Mouse (Mus musculus) neural tube, embryonic 14.5 days (tissue): ENCODE data around the gene Vac14. TPM values are rescaled to one million over a fixed set of nuclear protein-coding genes. Genes with fewer than 3 reads are reported as not detected.

Source experiments
- ATAC-seq: fragments of 200-750 bp; cut with Nextera tagmentation; 2 replicates; pipeline ENCODE4 v1.8.0; 2017; ENCODE audit warnings: low read depth, mild to moderate bottlenecking, moderate TSS enrichment, moderate library complexity
- H3K27ac ChIP-seq: fragments of 300-500 bp; sonication (generic); 2 replicates; pipeline ENCODE4 v1.5.1; 2014; ENCODE audit warnings: low read depth, mild to moderate bottlenecking, control low read depth, low read length, moderate library complexity, mixed read lengths
- H3K27me3 ChIP-seq: fragments of 300-500 bp; sonication (generic); 2 replicates; pipeline ENCODE4 v1.6.1; 2014; ENCODE audit warnings: low read length; ENCODE audit not compliant: control insufficient read depth, insufficient read depth
- H3K36me3 ChIP-seq: fragments of 300-500 bp; sonication (generic); 2 replicates; pipeline ENCODE4 v1.6.1; 2014; ENCODE audit warnings: low read length, mixed read lengths; ENCODE audit not compliant: control insufficient read depth, insufficient read depth
- H3K4me1 ChIP-seq: fragments of 300-500 bp; sonication (generic); 2 replicates; pipeline ENCODE4 v1.6.1; 2014; ENCODE audit warnings: low read length; ENCODE audit not compliant: control insufficient read depth, insufficient read depth
- H3K4me2 ChIP-seq: fragments of 300-500 bp; sonication (generic); 2 replicates; pipeline ENCODE4 v1.6.1; 2014; ENCODE audit warnings: mild to moderate bottlenecking, low read depth, low read length, control low read depth
- H3K4me3 ChIP-seq: fragments of 300-500 bp; sonication (generic); 2 replicates; pipeline ENCODE4 v1.5.1; 2014; ENCODE audit warnings: low read depth, low read length, control low read depth, mixed read lengths
- H3K9ac ChIP-seq: fragments of 300-500 bp; sonication (generic); replicated peaks from 2 replicates; pipeline ENCODE4 v1.6.1; 2014; ENCODE audit warnings: low read depth, mild to moderate bottlenecking, control low read depth, low read length, mixed read lengths
- H3K9me3 ChIP-seq: fragments of 300-500 bp; sonication (generic); 2 replicates; pipeline ENCODE4 v1.6.1; 2016; ENCODE audit warnings: low read length; ENCODE audit not compliant: control insufficient read depth
- WGBS: fragments of 180-500 bp; shearing (Covaris S2); extraction: QIAGEN DNeasy Blood & Tissue Kit; methylation state at CpG from one replicate; pipeline ENCODE4 v1.1.7; 2014; 5-methylcytosine and 5-hydroxymethylcytosine counted together
- polyA plus RNA-seq: library from polyadenylated mRNA; unstranded; fragments of >200 nt; fragmentation: Nextera tagmentation; extraction: Ambion mirVana; gene quantifications from 2 replicates; pipeline ENCODE4 v1.2.1, GENCODE M21; 2014

Vac14 gene
- polyA plus RNA-seq, 1 experiment from 2014 or later, result 31.1 TPM

GRCm38 (mm10) chr8:110689961-110690360 is 71.6 kb downstream of the Vac14 start:
- H3K4me2 ChIP-seq, result no peak overlapping the region
- H3K27ac ChIP-seq, result no peak overlapping the region
- no peak overlapping the region for H3K9ac ChIP-seq
- H3K9me3 ChIP-seq, result no peaks in the 10 kb centered on the region
- ATAC-seq, result no peak
- H3K4me1 ChIP-seq, result peaks cover 6% of the 10 kb centered on the region; the same call in 1 of the 2 replicates
- no peak overlapping the region for H3K4me3 ChIP-seq
- H3K27me3 ChIP-seq, result no peaks in the 10 kb centered on the region
- H3K36me3 ChIP-seq, result peaks cover 11% of the 10 kb centered on the region
- 85% methylated on average over 9 of the region's 9 CpGs for WGBS

DNA sequence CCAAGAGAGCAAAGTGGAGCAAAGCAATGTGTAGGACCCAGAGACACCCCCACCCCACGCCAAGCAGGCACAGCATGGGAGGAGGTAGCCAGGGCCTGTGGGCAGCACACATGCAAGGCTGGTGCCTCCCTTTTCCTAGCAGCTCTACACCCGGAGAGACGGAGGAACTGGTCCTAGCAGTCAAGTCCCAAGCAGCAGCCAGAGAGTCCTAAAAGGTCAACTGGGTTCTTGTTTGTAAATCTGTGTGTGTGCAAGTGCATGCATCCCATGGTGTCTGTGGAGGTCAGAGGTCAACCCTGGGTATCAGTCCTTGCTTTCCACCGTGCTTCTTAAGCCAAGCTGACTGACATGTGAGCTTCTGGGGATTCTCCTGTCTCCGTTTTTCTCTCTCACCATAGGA is 75.8 kb downstream of the Vac14 start:
- H3K4me1 ChIP-seq, result peaks cover 8% of the 10 kb centered on the region; the same call in 1 of the 2 replicates
- H3K4me3 ChIP-seq, result no peak overlapping the region
- no peak overlapping the region for H3K9ac ChIP-seq
- H3K27ac ChIP-seq, result peak overlapping the region; percentile 16
- H3K36me3 ChIP-seq, result peaks cover 7% of the 10 kb centered on the region; the same call in 1 of the 2 replicates
- H3K4me2 ChIP-seq, result no peak overlapping the region
- WGBS, result 85% methylated on average over 5 of the region's 5 CpGs
- no peak for ATAC-seq
- no peaks in the 10 kb centered on the region for H3K9me3 ChIP-seq
- H3K27me3 ChIP-seq, result no peaks in the 10 kb centered on the region

DNA sequence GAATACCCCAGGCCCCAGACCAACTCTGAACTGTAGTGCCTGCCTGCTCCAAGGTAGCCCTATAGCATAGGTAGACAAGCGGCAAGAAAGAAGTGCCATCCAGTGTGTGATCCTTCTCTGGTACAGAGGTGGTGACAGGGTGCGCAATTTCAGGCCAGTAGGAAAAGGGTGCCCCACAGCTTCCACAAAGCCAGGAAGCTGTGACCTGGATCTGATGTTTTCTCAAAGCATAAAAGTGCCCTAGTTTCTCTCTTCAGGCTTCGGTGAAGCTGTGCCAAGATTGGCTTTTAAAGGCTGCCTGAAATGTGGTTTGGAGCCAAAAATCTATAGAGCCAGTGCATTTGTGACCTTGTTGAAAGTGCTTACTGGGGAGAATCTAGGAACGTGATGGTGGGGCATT is 76.4 kb downstream of the Vac14 start:
- H3K4me1 ChIP-seq, result peaks cover 8% of the 10 kb centered on the region; the same call in 1 of the 2 replicates
- ATAC-seq, result no peak
- H3K27ac ChIP-seq, result peak overlapping the region; percentile 36; the same call in 1 of the 2 replicates
- no peak overlapping the region for H3K4me2 ChIP-seq
- H3K36me3 ChIP-seq, result peaks cover 7% of the 10 kb centered on the region; the same call in 1 of the 2 replicates
- no peak overlapping the region for H3K9ac ChIP-seq
- WGBS, result 79% methylated on average over 4 of the region's 4 CpGs
- no peaks in the 10 kb centered on the region for H3K9me3 ChIP-seq
- H3K4me3 ChIP-seq, result no peak overlapping the region
- no peaks in the 10 kb centered on the region for H3K27me3 ChIP-seq

- no peak overlapping the region for H3K4me2 ChIP-seq
- H3K4me1 ChIP-seq, result peaks cover 8% of the 10 kb centered on the region; the same call in 1 of the 2 replicates
- 74% methylated on average over 5 of the region's 5 CpGs for WGBS
- no peaks in the 10 kb centered on the region for H3K27me3 ChIP-seq
- ATAC-seq, result no peak
- peaks cover 7% of the 10 kb centered on the region; the same call in 1 of the 2 replicates for H3K36me3 ChIP-seq
- H3K27ac ChIP-seq, result peak overlapping the region; percentile 36; the same call in 1 of the 2 replicates
- no peaks in the 10 kb centered on the region for H3K9me3 ChIP-seq
- no peak overlapping the region for H3K9ac ChIP-seq
- no peak overlapping the region for H3K4me3 ChIP-seq
Measured at GRCm38 (mm10) chr8:110695431-110695830, 77.0 kb downstream of the Vac14 start.

- ATAC-seq, result no peak
- no peaks in the 10 kb centered on the region for H3K27me3 ChIP-seq
- 85% methylated on average over 4 of the region's 4 CpGs for WGBS
- H3K4me2 ChIP-seq, result no peak overlapping the region
- no peak overlapping the region for H3K4me3 ChIP-seq
- H3K4me1 ChIP-seq, result peaks cover 8% of the 10 kb centered on the region; the same call in 1 of the 2 replicates
- H3K9me3 ChIP-seq, result no peaks in the 10 kb centered on the region
- peaks cover 7% of the 10 kb centered on the region; the same call in 1 of the 2 replicates for H3K36me3 ChIP-seq
- no peak overlapping the region for H3K9ac ChIP-seq
- no peak overlapping the region for H3K27ac ChIP-seq
Measured at GRCm38 (mm10) chr8:110696051-110696450, 77.7 kb downstream of the Vac14 start.

GRCm38 (mm10) chr8:110697571-110697970 is 79.2 kb downstream of the Vac14 start:
- ATAC-seq, result no peak
- Histone ChIP-seq H3K9me3 (no peaks in the 10 kb centered on the region), H3K4me1 (peaks cover 14% of the 10 kb centered on the region; the same call in 1 of the 2 replicates), H3K4me2 (no peak overlapping the region), H3K4me3 (no peak overlapping the region), H3K36me3 (peaks cover 7% of the 10 kb centered on the region; the same call in 1 of the 2 replicates), H3K9ac (no peak overlapping the region), H3K27ac (no peak overlapping the region), H3K27me3 (no peaks in the 10 kb centered on the region)
- WGBS, result 86% methylated on average over 5 of the region's 5 CpGs

- 78% methylated on average over 1 of the region's 1 CpGs for WGBS
- Histone ChIP-seq H3K9ac (no peak overlapping the region), H3K9me3 (no peaks in the 10 kb centered on the region), H3K27ac (no peak overlapping the region), H3K27me3 (no peaks in the 10 kb centered on the region), H3K36me3 (peaks cover 7% of the 10 kb centered on the region; the same call in 1 of the 2 replicates), H3K4me1 (peaks cover 19% of the 10 kb centered on the region; the same call in 1 of the 2 replicates), H3K4me3 (no peak overlapping the region), H3K4me2 (no peak overlapping the region)
- ATAC-seq, result no peak
Measured at GRCm38 (mm10) chr8:110698098-110698497, 79.7 kb downstream of the Vac14 start.

GRCm38 (mm10) chr8:110699501-110699900 is 81.1 kb downstream of the Vac14 start:
- no peak for ATAC-seq
- no peak overlapping the region for H3K4me2 ChIP-seq
- 65% methylated on average over 7 of the region's 7 CpGs for WGBS
- no peaks in the 10 kb centered on the region for H3K27me3 ChIP-seq
- H3K9ac ChIP-seq, result no peak overlapping the region
- H3K9me3 ChIP-seq, result no peaks in the 10 kb centered on the region
- H3K4me1 ChIP-seq, result peaks cover 28% of the 10 kb centered on the region; the same call in 1 of the 2 replicates
- H3K4me3 ChIP-seq, result no peak overlapping the region
- H3K27ac ChIP-seq, result peak overlapping the region; percentile 57; the same call in 1 of the 2 replicates
- H3K36me3 ChIP-seq, result no peaks in the 10 kb centered on the region

DNA sequence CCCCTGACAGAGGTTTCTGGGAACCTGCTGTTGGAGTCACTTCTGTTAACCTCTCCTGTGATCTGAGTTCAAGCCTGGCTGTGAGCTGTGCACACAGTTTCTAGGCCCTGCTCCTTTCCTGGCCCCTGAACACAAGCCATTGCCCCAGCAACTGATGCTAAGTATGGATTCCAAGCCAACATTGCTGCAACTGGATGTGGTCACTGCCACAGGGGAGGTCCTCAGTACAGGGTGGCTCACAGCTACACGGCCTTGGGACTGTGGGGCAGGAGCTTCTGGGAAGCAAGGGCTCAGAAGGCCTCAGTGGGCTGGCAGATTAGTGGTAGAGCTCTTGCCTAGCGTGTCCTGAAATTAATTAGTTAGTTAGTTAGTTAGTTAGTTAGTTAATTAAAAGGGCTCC is 82.2 kb downstream of the Vac14 start:
- WGBS, result 88% methylated on average over 2 of the region's 2 CpGs

More for the DNA sequence above, 82.2 kb downstream of the Vac14 start:
- Histone ChIP-seq H3K9ac (no peak overlapping the region), H3K36me3 (no peaks in the 10 kb centered on the region), H3K4me2 (no peak overlapping the region), H3K9me3 (no peaks in the 10 kb centered on the region), H3K27ac (no peak overlapping the region), H3K4me1 (peaks cover 21% of the 10 kb centered on the region; the same call in 1 of the 2 replicates), H3K4me3 (no peak overlapping the region), H3K27me3 (no peaks in the 10 kb centered on the region)
- ATAC-seq, result no peak
